Mouse (Mus musculus) frontal cortex, adult 2 months (tissue): ENCODE measurements around the gene Sdr9c7. TPM values are rescaled to one million over a fixed set of nuclear protein-coding genes. Genes with fewer than 3 reads are reported as not detected.

Experiments
- DNase-seq, 2 experiments: peaks; one replicate each; pipeline ENCODE4 v3.0.0; 2022; ENCODE audit warnings: low spot score in 1 of 2; ENCODE audit errors: extremely low spot score in 1 of 2
- polyA plus RNA-seq: library from polyadenylated mRNA; depleted of rRNA; stranded (reverse); fragments of >200 nt; gene quantifications from 2 replicates; pipeline ENCODE4 v1.2.3, GENCODE M21; 2012; rRNA removed

The Sdr9c7 gene
- polyA plus RNA-seq, 1 experiment, result 0.16 TPM

DNA sequence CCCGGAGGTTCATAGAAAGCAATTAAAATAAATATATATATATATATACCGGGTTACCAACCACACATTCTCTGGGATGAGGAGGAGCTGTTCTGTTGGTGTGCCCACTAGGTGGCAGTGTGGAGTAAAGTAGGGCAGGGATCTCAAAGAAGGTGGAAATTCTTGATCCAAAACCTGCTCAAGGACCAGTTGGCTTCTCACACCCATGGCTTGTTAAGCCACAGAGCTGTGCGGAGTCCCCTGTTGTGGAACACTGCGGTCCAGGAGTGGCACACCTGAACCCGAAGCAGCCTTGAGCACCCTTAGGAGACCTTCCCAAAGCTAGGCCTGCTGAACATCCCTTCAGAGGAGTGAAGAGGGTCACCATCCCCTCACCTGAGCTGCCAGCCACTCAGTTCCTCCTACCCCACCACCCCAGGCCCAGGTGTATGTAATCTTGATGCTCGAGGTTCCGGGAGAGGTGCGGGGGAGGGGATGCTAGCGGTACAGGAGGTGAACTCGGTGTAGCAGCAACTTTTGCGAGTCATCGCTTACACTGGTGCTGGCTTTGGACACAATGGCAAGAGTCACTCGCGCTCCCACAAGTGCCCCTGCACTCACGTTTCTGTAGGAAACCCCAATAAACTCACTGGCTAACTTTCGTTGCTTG is 58.0 kb downstream of the Sdr9c7 start:
- peak in 1 of 2 experiments; percentile 87 for DNase-seq

DNA sequence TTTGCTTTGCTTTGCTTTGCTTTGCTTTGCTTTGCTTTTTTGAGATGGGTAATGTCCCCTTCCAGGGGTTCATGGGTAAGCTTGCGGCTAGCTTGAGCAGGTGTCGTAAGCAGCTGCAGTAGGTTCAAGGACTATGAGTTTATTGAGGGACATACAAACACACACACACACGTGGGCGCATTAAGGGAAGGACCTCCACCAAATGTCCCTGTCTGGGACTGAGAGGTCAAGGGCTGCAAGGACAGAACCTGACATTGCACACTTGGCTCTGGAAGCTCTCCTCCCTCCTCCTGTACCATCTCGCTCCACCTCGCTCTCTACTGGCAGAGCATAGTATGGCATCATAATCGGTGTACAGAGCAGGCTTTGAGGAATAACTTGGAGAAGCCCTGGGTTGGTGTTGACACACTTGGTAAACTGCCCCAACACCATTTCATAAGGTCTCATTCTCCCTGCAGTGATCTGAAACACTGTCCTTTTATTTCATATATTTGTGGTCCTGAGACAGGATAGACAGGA is 60.9 kb downstream of the Sdr9c7 start:
- DNase-seq, result no peak

Other genes starting within 250 kb of the Sdr9c7 start
- 4.5 and 4.8 TPM in 2 replicates for gene Nemp1, start 231.6 kb upstream of the Sdr9c7 start, polyA plus RNA-seq
- gene Nab2, start 229.9 kb upstream of the Sdr9c7 start, polyA plus RNA-seq, result 38.2 and 46.1 TPM in 2 replicates
- gene Myo1a, start 193.3 kb upstream of the Sdr9c7 start, polyA plus RNA-seq, result 1.4 and 1.5 TPM in 2 replicates
- gene Tac2, start 174.0 kb upstream of the Sdr9c7 start, polyA plus RNA-seq, result 34.9 and 38.9 TPM in 2 replicates
- 6.0 and 6.1 TPM in 2 replicates for gene Zbtb39, start 159.0 kb upstream of the Sdr9c7 start, polyA plus RNA-seq
- 1.1 and 1.9 TPM in 2 replicates for gene Gpr182, start 146.8 kb upstream of the Sdr9c7 start, polyA plus RNA-seq
- gene Rdh1, start 138.8 kb upstream of the Sdr9c7 start, polyA plus RNA-seq, result 0.11 and 0.18 TPM in 2 replicates
- gene Rdh16f1, start 138.7 kb upstream of the Sdr9c7 start, polyA plus RNA-seq, result 0.17 and 0.40 TPM in 2 replicates
- 0.90 TPM in 2 replicates for gene Rdh9, start 122.1 kb upstream of the Sdr9c7 start, polyA plus RNA-seq
- 0.26 and 0.32 TPM in 2 replicates for gene Rdh16, start 97.4 kb upstream of the Sdr9c7 start, polyA plus RNA-seq
- gene Rdh19, start 48.6 kb upstream of the Sdr9c7 start, polyA plus RNA-seq, result not detected in 2 replicates
- gene Rdh16f2, start 32.0 kb upstream of the Sdr9c7 start, polyA plus RNA-seq, result 0.15 TPM in 1 of 2 replicates, not detected in the other
- gene Rdh7, start 9.7 kb upstream of the Sdr9c7 start, polyA plus RNA-seq, result not detected in 2 replicates
- gene Hsd17b6, start 109.1 kb downstream of the Sdr9c7 start, polyA plus RNA-seq, result 0.10 and 0.29 TPM in 2 replicates
- gene Prim1, start 116.7 kb downstream of the Sdr9c7 start, polyA plus RNA-seq, result 9.5 and 9.9 TPM in 2 replicates
- 238 and 244 TPM in 2 replicates for gene Naca, start 137.1 kb downstream of the Sdr9c7 start, polyA plus RNA-seq
- 80.8 and 83.1 TPM in 2 replicates for gene Ptges3, start 160.4 kb downstream of the Sdr9c7 start, polyA plus RNA-seq
- 1,563 and 1,614 TPM in 2 replicates for gene Atp5b, start 184.8 kb downstream of the Sdr9c7 start, polyA plus RNA-seq
- 36.0 TPM in 2 replicates for gene Baz2a, start 193.1 kb downstream of the Sdr9c7 start, polyA plus RNA-seq